Mouse (Mus musculus) cortical plate, adult 2 months (tissue): ENCODE measurements around the gene Sirt2. TPM values are rescaled to one million over a fixed set of nuclear protein-coding genes. Genes with fewer than 3 reads are reported as not detected.

Source experiments
- H3K27ac ChIP-seq: fragments of 200-500 bp; 2 replicates; pipeline ENCODE4 v1.5.1; 2012; ENCODE audit warnings: low read length, control low read depth, inconsistent platforms; ENCODE audit not compliant: insufficient read depth
- H3K4me1 ChIP-seq: fragments of 200-500 bp; 2 replicates; pipeline ENCODE4 v1.6.1; 2011; ENCODE audit warnings: low read length; ENCODE audit not compliant: control insufficient read depth, insufficient read depth
- H3K4me3 ChIP-seq: fragments of 200-500 bp; 2 replicates; pipeline ENCODE4 v1.5.1; 2011; ENCODE audit warnings: mild to moderate bottlenecking, low read length, control low read depth; ENCODE audit not compliant: insufficient read depth
- CTCF ChIP-seq: fragments of 200-500 bp; IDR thresholded peaks from 2 replicates; pipeline ENCODE4 v1.5.1; 2011; ENCODE audit warnings: mild to moderate bottlenecking, control low read depth, low read length; ENCODE audit not compliant: insufficient read depth; ENCODE audit errors: extremely low read depth
- POLR2A ChIP-seq: fragments of 200-500 bp; IDR thresholded peaks from 2 replicates; pipeline ENCODE4 v1.6.1; 2011; ENCODE audit warnings: mild to moderate bottlenecking, low read length, control low read depth; ENCODE audit not compliant: insufficient read depth; ENCODE audit errors: extremely low read depth
- polyA plus RNA-seq: library from polyadenylated mRNA; depleted of rRNA; stranded (reverse); fragments of >200 nt; gene quantifications from 2 replicates; pipeline ENCODE4 v1.2.3, GENCODE M21; 2012

Sirt2 gene
- polyA plus RNA-seq, 1 experiment, result 291 TPM

GRCm38 (mm10) chr7:28758623-28759022 is 7.9 kb upstream of the Sirt2 start:
- Histone ChIP-seq H3K4me3 (no peak overlapping the region), H3K4me1 (no peaks in the 10 kb centered on the region), H3K27ac (no peak overlapping the region)
- TF ChIP-seq CTCF (no peak), POLR2A (no peak)

DNA sequence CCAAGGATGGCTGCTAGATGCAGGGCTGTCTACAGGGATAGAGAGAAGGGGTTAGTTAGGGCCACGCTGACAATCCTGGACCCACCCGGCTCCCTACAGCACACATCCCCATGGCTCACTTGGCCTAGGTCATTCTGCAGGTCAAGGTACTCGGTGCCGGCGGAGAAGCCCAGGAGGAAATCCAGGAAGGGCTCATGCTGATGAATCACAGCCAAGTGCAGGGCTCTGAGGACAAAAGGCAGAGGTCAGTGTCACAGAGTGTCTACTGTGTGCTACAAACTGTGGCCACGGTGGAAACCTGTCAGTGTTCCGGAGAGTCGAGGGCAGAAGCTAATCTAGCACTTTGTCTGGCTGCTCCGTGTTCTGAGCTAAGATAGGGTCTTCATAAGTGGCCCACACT is 4.6 kb upstream of the Sirt2 start:
- H3K4me3 ChIP-seq, result no peak overlapping the region
- peaks cover 3% of the 10 kb centered on the region; the same call in 1 of the 2 replicates for H3K4me1 ChIP-seq
- TF ChIP-seq CTCF (no peak), POLR2A (no peak)
- H3K27ac ChIP-seq, result no peak overlapping the region

GRCm38 (mm10) chr7:28765211-28765610 is 1.3 kb upstream of the Sirt2 start:
- peak overlapping the region; percentile 83; the same call in 1 of the 2 replicates for H3K4me3 ChIP-seq

GRCm38 (mm10) chr7:28766910-28767309 is 375 bp downstream of the Sirt2 start:
- Histone ChIP-seq H3K4me3 (peak overlapping the region; percentile 83), H3K27ac (no peak overlapping the region), H3K4me1 (peaks cover 7% of the 10 kb centered on the region; the same call in 1 of the 2 replicates)
- no peak for TF ChIP-seq CTCF

More at GRCm38 (mm10) chr7:28765211-28765610, 1.3 kb upstream of the Sirt2 start:
- Histone ChIP-seq H3K4me1 (peaks cover 7% of the 10 kb centered on the region; the same call in 1 of the 2 replicates), H3K27ac (no peak overlapping the region)
- TF ChIP-seq CTCF, result no peak
- no peak for TF ChIP-seq POLR2A

GRCm38 (mm10) chr7:28767462-28767965 is 979 bp downstream of the Sirt2 start, which contains the start of gene Nfkbib:
Gene Nfkbib, minus strand, starts transcription at chr7:28767512.
- H3K4me3 ChIP-seq, result peak within 1 kb of the TSS; percentile 83
- H3K4me1 ChIP-seq, result peaks cover 7% of the 10 kb centered on the region; the same call in 1 of the 2 replicates
- TF ChIP-seq POLR2A (no peak), CTCF (no peak)
- H3K27ac ChIP-seq, result no peak within 1 kb of the TSS

GRCm38 (mm10) chr7:28769414-28769958 is 3.0 kb downstream of the Sirt2 start:
- TF ChIP-seq CTCF (no peak), POLR2A (no peak)
- H3K27ac ChIP-seq, result no peak overlapping the region
- H3K4me1 ChIP-seq, result peaks cover 7% of the 10 kb centered on the region; the same call in 1 of the 2 replicates
- no peak overlapping the region for H3K4me3 ChIP-seq

DNA sequence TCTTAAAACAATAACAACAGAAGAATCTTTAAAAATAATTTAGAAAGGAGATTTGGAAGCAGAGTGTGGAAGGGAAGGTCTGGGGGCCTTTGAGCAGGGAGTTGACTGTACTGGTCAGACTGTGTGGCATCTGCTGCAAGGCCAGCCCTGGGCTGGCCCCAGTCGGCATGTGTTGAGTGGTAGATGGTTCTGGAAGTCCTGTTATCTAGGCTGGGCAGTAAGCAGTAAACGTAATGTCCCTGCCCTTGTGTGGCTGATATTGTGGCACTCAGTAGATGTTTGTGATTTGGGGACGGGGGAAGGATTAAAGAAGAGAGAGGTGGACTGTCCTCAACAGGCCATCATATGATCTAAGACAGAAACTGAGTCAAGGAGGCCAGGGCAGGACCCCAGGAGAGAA is 3.8 kb downstream of the Sirt2 start:
- Histone ChIP-seq H3K4me3 (no peak overlapping the region), H3K4me1 (peaks cover 7% of the 10 kb centered on the region; the same call in 1 of the 2 replicates), H3K27ac (no peak overlapping the region)
- TF ChIP-seq CTCF (no peak), POLR2A (no peak)

GRCm38 (mm10) chr7:28771867-28772266 is 5.3 kb downstream of the Sirt2 start:
- Histone ChIP-seq H3K27ac (no peak overlapping the region), H3K4me1 (peaks cover 4% of the 10 kb centered on the region; the same call in 1 of the 2 replicates), H3K4me3 (no peak overlapping the region)
- no peak for TF ChIP-seq POLR2A
- TF ChIP-seq CTCF, result no peak

- Histone ChIP-seq H3K27ac (no peak overlapping the region), H3K4me3 (no peak overlapping the region), H3K4me1 (no peaks in the 10 kb centered on the region)
- TF ChIP-seq POLR2A, result no peak
These were observed 6.6 kb downstream of the Sirt2 start for GRCm38 (mm10) chr7:28773163-28773562.

DNA sequence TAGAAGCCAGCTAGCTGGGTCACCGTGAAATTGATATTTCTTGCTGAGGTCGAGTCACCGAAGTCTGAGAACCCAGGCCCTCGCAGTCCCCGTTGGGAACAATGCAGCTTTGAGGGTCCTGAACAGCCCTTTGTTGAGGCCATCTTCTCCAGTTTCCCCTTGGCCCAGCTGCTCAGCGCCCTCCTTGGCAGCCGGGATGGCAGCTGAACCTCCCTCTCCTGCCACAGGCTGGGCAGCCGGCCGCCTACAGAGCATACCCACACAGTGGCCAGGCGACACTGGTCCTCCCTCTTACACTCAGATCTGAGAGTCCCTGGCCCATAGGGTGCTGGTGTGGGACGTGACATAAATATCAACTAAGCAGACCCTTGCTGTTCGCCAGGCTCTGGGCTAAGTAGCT is 7.6 kb downstream of the Sirt2 start:
- Histone ChIP-seq H3K27ac (0 out of 2 replicates have a peak overlapping the region, but pooled peaks have one; percentile 40), H3K4me3 (no peak overlapping the region), H3K4me1 (no peaks in the 10 kb centered on the region)
- TF ChIP-seq CTCF, result no peak
- TF ChIP-seq POLR2A, result no peak

- TF ChIP-seq POLR2A (no peak), CTCF (no peak)
- H3K4me3 ChIP-seq, result no peak overlapping the region
- H3K27ac ChIP-seq, result no peak overlapping the region
- H3K4me1 ChIP-seq, result no peaks in the 10 kb centered on the region
These were observed 8.6 kb downstream of the Sirt2 start for GRCm38 (mm10) chr7:28775129-28775528.
